Mouse (Mus musculus) ovary, postnatal 36 days (tissue): ENCODE data around the gene Gm21973.

Experiments
- DNase-seq: peaks from one replicate; pipeline ENCODE4 v3.0.0; 2022; ENCODE audit warnings: low spot score, mixed read lengths

The Gm21973 gene

GRCm38 (mm10) chr15:10325080-10325479 is at the start of gene Gm21973:
Gene Gm21973, plus strand, starts transcription at chr15:10325380.
- DNase-seq, result no peak

GRCm38 (mm10) chr15:10276386-10276785 is 48.8 kb upstream of the Gm21973 start:
- DNase-seq, result no peak

- no peak for DNase-seq
Measured at GRCm38 (mm10) chr15:10277461-10277860, 47.7 kb upstream of the Gm21973 start.

- no peak for DNase-seq
Measured at GRCm38 (mm10) chr15:10281546-10281945, 43.6 kb upstream of the Gm21973 start.

GRCm38 (mm10) chr15:10283661-10284060 is 41.5 kb upstream of the Gm21973 start:
- no peak for DNase-seq

- DNase-seq, result no peak
Measured at GRCm38 (mm10) chr15:10296570-10296969, 28.6 kb upstream of the Gm21973 start.

- no peak for DNase-seq
Measured at GRCm38 (mm10) chr15:10298058-10298457, 27.1 kb upstream of the Gm21973 start.

- DNase-seq, result no peak
Measured at GRCm38 (mm10) chr15:10299467-10299866, 25.7 kb upstream of the Gm21973 start.

- DNase-seq, result no peak
Measured at GRCm38 (mm10) chr15:10306461-10306860, 18.7 kb upstream of the Gm21973 start.

GRCm38 (mm10) chr15:10311826-10312225 is 13.4 kb upstream of the Gm21973 start:
- no peak for DNase-seq

GRCm38 (mm10) chr15:10313522-10314455 is 11.4 kb upstream of the Gm21973 start:
- peak; percentile 13 for DNase-seq

GRCm38 (mm10) chr15:10330626-10331025 is 5.4 kb downstream of the Gm21973 start:
- DNase-seq, result no peak

GRCm38 (mm10) chr15:10332566-10332965 is 7.4 kb downstream of the Gm21973 start:
- DNase-seq, result no peak

GRCm38 (mm10) chr15:10338606-10339005 is 13.4 kb downstream of the Gm21973 start:
- DNase-seq, result no peak

GRCm38 (mm10) chr15:10347044-10347443 is 21.9 kb downstream of the Gm21973 start:
- no peak for DNase-seq

GRCm38 (mm10) chr15:10358039-10358948 is 33.1 kb downstream of the Gm21973 start, which contains the start of gene Agxt2:
Gene Agxt2, plus strand, starts transcription at chr15:10358532.
- DNase-seq, result no peak

GRCm38 (mm10) chr15:10366331-10366730 is 41.2 kb downstream of the Gm21973 start:
- DNase-seq, result no peak

GRCm38 (mm10) chr15:10375404-10375803 is 50.2 kb downstream of the Gm21973 start:
- DNase-seq, result no peak

GRCm38 (mm10) chr15:10378338-10378959 is 53.3 kb downstream of the Gm21973 start:
- DNase-seq, result no peak

- no peak for DNase-seq
Measured at GRCm38 (mm10) chr15:10379757-10380458, 54.7 kb downstream of the Gm21973 start.

GRCm38 (mm10) chr15:10387263-10387662 is 62.1 kb downstream of the Gm21973 start:
- DNase-seq, result no peak
